Mouse (Mus musculus) embryonic fibroblast, embryonic 13.5 days (primary cell): ENCODE results near the gene Aqr.

Source experiments
- CTCF ChIP-seq: IDR thresholded peaks from 2 replicates; pipeline ENCODE4 v1.5.1; 2011; ENCODE audit warnings: mild to moderate bottlenecking, control low read depth, low read length, moderate library complexity, borderline replicate concordance; ENCODE audit not compliant: insufficient read depth
- POLR2A ChIP-seq: IDR thresholded peaks from 2 replicates; pipeline ENCODE4 v1.6.1; 2011; ENCODE audit warnings: low read depth, mild to moderate bottlenecking, control low read depth, low read length, moderate library complexity

DNA sequence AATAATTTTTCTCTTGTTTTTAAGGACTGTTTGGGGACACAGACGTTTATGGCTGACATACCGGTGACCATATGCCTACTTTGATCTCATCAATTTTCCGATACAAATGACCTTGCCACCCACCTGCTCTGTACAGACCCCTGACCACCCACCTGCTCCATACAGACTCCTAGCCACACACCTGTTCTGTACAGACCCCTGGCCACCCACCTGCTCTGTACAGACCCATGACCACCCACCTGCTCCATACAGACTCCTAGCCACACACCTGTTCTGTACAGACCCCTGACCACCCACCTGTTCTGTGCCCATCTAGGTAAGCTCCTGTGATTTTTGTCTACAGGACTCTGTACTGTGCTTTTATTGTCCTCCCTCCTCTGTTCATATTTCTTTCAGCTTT lies 48.8 kb upstream of the Aqr start:
- TF ChIP-seq CTCF (no peak), POLR2A (no peak)
